Mouse (Mus musculus) neural tube, embryonic 12.5 days (tissue): ENCODE measurements around the gene Slc35e4. TPM values are rescaled to one million over a fixed set of nuclear protein-coding genes. Genes with fewer than 3 reads are reported as not detected.

ENCODE experiments used
- ATAC-seq: fragments of 200-750 bp; cut with Nextera tagmentation; 2 replicates; pipeline ENCODE4 v1.8.0; 2017; ENCODE audit warnings: low read depth, mild to moderate bottlenecking, moderate TSS enrichment, moderate library complexity; ENCODE audit not compliant: low FRiP score
- H3K27ac ChIP-seq: fragments of 300-500 bp; sonication (generic); 2 replicates; pipeline ENCODE4 v1.5.1; 2016
- H3K27me3 ChIP-seq: fragments of 300-500 bp; sonication (generic); replicated peaks from 2 replicates; pipeline ENCODE4 v1.6.1; 2016; ENCODE audit warnings: mild to moderate bottlenecking
- H3K36me3 ChIP-seq: fragments of 300-500 bp; sonication (generic); 2 replicates; pipeline ENCODE4 v1.6.1; 2016; ENCODE audit warnings: mild to moderate bottlenecking
- H3K4me1 ChIP-seq: fragments of 300-500 bp; sonication (generic); 2 replicates; pipeline ENCODE4 v1.6.1; 2016
- H3K4me2 ChIP-seq: fragments of 300-500 bp; sonication (generic); replicated peaks from 2 replicates; pipeline ENCODE4 v1.6.1; 2016; ENCODE audit warnings: mild to moderate bottlenecking
- H3K4me3 ChIP-seq: fragments of 300-500 bp; sonication (generic); 2 replicates; pipeline ENCODE4 v1.5.1; 2016
- H3K9ac ChIP-seq: fragments of 300-500 bp; sonication (generic); 2 replicates; pipeline ENCODE4 v1.6.1; 2016; ENCODE audit warnings: mild to moderate bottlenecking
- H3K9me3 ChIP-seq: fragments of 300-500 bp; sonication (generic); 2 replicates; pipeline ENCODE4 v1.6.1; 2016; ENCODE audit warnings: mild to moderate bottlenecking
- WGBS: fragments of 180-500 bp; shearing (Covaris S2); methylation state at CpG from one replicate; pipeline ENCODE4 v1.1.7; 2016; 5-methylcytosine and 5-hydroxymethylcytosine counted together
- polyA plus RNA-seq: library from polyadenylated mRNA; unstranded; fragments of >200 nt; fragmentation: Nextera tagmentation; extraction: Ambion mirVana; gene quantifications from 2 replicates; pipeline ENCODE4 v1.2.1, GENCODE M21; 2016

The Slc35e4 gene
- polyA plus RNA-seq, 1 experiment from 2014 or later: 9.1 TPM

DNA sequence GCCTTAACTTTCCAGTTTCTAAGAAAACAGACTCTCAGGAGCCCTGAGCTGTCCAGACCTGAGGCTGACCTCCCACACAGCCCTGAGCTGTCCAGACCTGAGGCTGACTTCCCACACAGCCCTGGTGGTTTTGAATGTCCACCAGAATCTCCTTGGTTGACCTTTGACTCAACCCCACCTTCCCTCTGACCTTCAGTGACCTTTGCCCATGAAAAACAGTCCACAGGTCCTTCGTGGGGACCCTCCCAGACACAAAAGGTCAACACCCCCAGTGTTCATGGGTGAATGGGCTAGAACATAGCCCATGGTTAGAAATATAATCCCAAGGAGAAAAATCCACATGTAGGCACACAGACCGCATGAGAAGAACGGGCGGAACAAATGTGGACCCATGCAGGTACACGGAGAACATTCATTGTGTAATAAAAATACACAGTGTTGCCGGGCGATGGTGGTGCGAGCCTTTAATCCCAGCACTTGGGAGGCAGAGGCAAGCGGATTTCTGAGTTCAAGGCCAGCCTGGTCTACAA, 19.4 kb upstream of the Slc35e4 start:
- WGBS: 88% methylated on average over 9 of the region's 9 CpGs
- no peaks in the 10 kb centered on the region for H3K36me3 ChIP-seq
- H3K27me3 ChIP-seq: no peaks in the 10 kb centered on the region
- H3K9me3 ChIP-seq: no peaks in the 10 kb centered on the region
- no peak for ATAC-seq
- no peak overlapping the region for H3K9ac ChIP-seq
- H3K27ac ChIP-seq: no peak overlapping the region
- H3K4me2 ChIP-seq: no peak overlapping the region
- H3K4me3 ChIP-seq: no peak overlapping the region
- peaks cover 13% of the 10 kb centered on the region for H3K4me1 ChIP-seq

DNA sequence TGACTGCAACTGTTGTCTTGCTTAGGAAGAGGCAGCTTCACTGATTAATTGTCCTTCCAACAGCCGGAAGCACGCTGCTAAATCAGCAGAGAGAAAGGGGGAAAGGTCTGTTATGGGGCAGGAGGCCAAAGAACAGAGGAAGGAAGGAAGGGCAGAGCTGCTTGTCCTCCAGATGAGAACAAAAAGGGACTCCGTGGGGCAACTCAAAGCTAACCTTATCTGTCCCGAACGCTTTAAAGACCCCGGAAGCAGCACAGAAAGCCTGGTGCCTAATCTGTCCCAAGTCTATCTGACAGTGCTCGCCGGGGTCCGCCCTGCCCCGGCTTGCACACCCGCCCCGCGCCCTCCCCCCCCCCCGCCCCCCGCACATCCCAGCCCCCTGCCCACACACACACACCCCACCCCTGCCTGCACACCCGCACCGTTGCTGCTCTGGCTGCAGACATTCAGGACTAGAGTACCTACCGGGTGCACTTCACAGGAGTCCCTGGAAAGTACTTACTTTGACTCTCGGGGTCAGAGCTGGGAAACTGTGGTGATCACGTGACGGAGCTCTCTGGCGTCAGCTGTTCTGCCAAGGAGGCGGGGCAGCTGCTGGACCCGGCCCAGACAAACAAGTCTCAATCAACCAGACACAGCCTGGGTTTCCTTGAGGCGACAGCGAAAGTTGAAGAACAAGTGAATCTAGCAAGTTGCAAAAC, 17.2 kb upstream of the Slc35e4 start, which contains the start of gene Tcn2:
TSS of gene Tcn2 (minus strand) at position 649 of the 701 bp plus-strand sequence.
- Histone ChIP-seq H3K4me3 (peak within 1 kb of the TSS; percentile 53), H3K9me3 (no peaks in the 10 kb centered on the region), H3K27ac (no peak within 1 kb of the TSS), H3K4me2 (peak within 1 kb of the TSS; percentile 88), H3K9ac (peak within 1 kb of the TSS; percentile 64), H3K4me1 (peaks cover 13% of the 10 kb centered on the region), H3K27me3 (no peaks in the 10 kb centered on the region), H3K36me3 (0 out of 2 replicates have a peak, but pooled peaks cover 6% of the 10 kb centered on the region)
- WGBS: under 1% methylated on average over 17 of the region's 26 CpGs
- ATAC-seq: peak; percentile 84

DNA sequence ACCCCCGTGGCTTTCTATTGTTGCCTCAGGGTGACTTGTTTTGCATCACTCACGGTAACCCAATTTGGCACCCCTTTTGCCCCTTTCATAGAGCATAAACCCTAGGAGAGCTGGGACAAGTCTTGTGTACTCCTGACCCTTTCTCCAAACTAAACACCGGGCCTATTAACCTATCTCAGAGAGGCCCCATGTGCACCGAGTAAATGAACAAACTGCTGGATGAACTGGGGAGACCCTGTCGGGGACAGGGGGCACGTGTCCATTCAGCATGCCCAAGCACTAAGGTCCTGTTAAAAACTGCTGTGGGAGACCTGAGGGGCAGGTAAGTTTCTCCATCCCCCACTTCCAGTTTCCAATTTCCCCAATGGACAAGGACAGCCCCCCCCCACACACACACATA, 16.5 kb upstream of the Slc35e4 start:
- peak; percentile 30; the same call in 1 of the 2 replicates for ATAC-seq
- H3K9me3 ChIP-seq: no peaks in the 10 kb centered on the region
- WGBS: 18% methylated on average over 6 of the region's 6 CpGs
- H3K4me3 ChIP-seq: peak overlapping the region; percentile 53
- H3K27ac ChIP-seq: no peak overlapping the region
- no peak overlapping the region for H3K9ac ChIP-seq
- H3K4me1 ChIP-seq: peaks cover 13% of the 10 kb centered on the region
- H3K4me2 ChIP-seq: peak overlapping the region; percentile 88
- no peaks in the 10 kb centered on the region for H3K27me3 ChIP-seq
- H3K36me3 ChIP-seq: 0 out of 2 replicates have a peak, but pooled peaks cover 8% of the 10 kb centered on the region

DNA sequence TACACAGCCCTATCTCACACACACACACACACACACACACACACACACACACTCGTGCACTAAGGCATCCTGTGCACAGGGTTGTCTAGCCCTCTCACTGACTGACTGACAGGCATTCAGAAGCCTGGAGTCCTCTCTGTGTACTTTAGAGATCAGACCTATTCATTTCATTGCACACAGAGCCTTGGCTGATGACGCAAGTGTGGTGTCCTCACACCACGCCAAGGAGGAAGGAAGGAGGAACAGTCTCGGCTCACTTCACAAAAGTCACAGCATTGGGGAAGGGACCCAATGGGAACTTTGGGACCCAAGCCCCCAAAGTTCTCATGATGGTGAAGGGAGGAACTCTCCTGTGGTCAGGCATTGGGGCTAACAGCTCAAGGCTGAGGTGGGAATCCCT, 15.6 kb upstream of the Slc35e4 start:
- no peak overlapping the region for H3K4me2 ChIP-seq
- H3K27ac ChIP-seq: no peak overlapping the region
- H3K27me3 ChIP-seq: no peaks in the 10 kb centered on the region
- WGBS: 75% methylated on average over 4 of the region's 4 CpGs
- H3K4me3 ChIP-seq: no peak overlapping the region
- H3K9ac ChIP-seq: no peak overlapping the region
- H3K4me1 ChIP-seq: peaks cover 13% of the 10 kb centered on the region
- no peaks in the 10 kb centered on the region for H3K9me3 ChIP-seq
- no peak for ATAC-seq
- peaks cover 9% of the 10 kb centered on the region; the same call in 1 of the 2 replicates for H3K36me3 ChIP-seq

DNA sequence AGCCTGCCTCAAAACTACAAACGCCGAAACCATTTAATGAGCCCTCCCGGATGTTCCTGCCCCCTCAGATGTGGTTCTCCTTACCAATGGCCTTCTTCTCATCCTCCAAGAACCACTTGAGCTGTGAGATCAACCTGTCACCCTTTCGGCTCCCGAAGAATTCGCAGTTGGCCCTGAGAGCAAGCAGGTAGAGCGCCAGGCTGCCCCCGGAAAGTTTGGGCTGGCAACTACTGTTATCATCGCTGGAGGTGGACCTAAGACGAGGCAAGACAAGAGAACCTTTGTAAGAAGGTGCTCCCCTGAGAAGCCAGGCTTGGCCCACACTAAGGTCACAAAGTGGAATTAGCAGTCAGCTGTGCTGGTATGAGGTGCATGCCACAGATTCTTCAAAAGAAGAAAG, 11.5 kb upstream of the Slc35e4 start:
- no peak overlapping the region for H3K9ac ChIP-seq
- peaks cover 27% of the 10 kb centered on the region for H3K36me3 ChIP-seq
- H3K4me2 ChIP-seq: no peak overlapping the region
- no peaks in the 10 kb centered on the region for H3K9me3 ChIP-seq
- WGBS: 96% methylated on average over 10 of the region's 10 CpGs
- no peak for ATAC-seq
- H3K27me3 ChIP-seq: no peaks in the 10 kb centered on the region
- no peak overlapping the region for H3K27ac ChIP-seq
- H3K4me1 ChIP-seq: 0 out of 2 replicates have a peak, but pooled peaks cover under 1% of the 10 kb centered on the region
- no peak overlapping the region for H3K4me3 ChIP-seq

DNA sequence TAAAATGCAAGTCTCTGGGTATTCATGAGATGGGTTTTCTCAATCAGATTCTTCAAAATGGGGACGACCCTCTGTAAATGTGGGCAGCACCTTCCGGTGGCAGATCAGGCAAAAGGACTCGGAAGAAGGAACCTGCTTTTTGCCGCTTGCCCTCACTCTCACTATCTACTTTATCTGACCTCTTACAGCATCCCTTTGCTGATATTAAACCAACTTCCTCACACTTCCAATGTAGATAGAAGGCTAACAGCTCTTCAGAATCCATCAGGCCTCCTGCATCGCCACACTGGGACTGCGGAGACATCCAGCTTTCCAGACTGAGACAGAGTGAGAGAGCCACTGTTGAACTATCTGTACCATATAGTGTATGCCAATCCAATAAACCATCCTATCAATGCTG, 8.3 kb upstream of the Slc35e4 start:
- Histone ChIP-seq H3K9me3 (no peaks in the 10 kb centered on the region), H3K4me1 (no peaks in the 10 kb centered on the region), H3K27ac (no peak overlapping the region), H3K36me3 (peaks cover 27% of the 10 kb centered on the region), H3K4me3 (no peak overlapping the region), H3K27me3 (no peaks in the 10 kb centered on the region), H3K9ac (no peak overlapping the region), H3K4me2 (no peak overlapping the region)
- 94% methylated on average over 6 of the region's 6 CpGs for WGBS
- ATAC-seq: no peak

DNA sequence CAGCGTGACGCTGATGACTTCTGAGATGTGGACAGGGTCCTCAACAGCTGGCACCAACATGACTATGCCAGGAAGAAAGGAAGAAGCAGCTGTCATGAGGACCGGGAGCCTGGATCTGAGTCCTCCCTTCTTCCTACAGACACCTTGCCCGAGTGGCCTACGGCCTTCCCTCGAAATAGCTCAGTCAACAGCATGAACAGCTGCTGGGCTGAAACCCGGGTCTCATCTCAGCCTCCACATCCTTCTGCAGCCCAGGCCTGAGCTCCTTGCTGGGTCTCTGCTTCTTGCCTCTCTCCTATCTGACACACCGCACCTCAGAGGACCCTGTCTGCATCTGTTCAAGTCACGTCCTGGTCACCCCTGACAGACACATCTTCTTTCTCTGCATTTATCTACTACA, 7.7 kb upstream of the Slc35e4 start:
- no peaks in the 10 kb centered on the region for H3K27me3 ChIP-seq
- H3K4me2 ChIP-seq: no peak overlapping the region
- H3K4me3 ChIP-seq: no peak overlapping the region
- no peak overlapping the region for H3K9ac ChIP-seq
- H3K27ac ChIP-seq: no peak overlapping the region
- peaks cover 25% of the 10 kb centered on the region for H3K36me3 ChIP-seq
- H3K4me1 ChIP-seq: no peaks in the 10 kb centered on the region
- no peaks in the 10 kb centered on the region for H3K9me3 ChIP-seq
- no peak for ATAC-seq
- 96% methylated on average over 9 of the region's 9 CpGs for WGBS

DNA sequence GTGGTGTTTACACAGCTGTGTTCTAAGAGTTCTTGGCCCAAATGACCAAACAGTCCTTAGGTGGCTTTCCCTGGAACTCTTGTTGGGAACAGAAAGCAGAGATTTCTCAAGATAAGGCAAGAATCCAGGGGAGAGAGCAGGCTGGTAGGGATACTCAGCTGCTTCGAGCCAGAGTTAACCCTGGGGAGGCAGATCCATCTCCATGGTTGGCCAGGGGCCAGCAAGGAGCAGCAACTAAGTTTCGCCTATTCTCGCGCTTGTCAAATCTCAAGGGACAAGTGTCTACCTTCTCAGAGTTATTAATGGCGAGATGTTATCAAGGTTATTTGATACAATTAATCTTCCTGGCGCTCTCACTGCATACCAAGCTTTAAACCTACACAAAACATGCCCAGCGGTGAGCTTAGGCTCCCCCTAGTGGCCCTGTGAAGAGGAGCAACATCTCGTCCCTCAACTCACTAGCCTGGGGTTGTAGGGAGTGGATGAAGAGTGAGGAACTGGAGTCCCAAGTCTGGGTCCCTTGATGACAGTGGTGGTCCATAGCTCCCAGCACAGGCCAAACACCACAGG, 6.9 kb upstream of the Slc35e4 start:
- Histone ChIP-seq H3K36me3 (peaks cover 20% of the 10 kb centered on the region), H3K4me3 (no peak overlapping the region), H3K27me3 (no peaks in the 10 kb centered on the region), H3K9me3 (no peaks in the 10 kb centered on the region), H3K9ac (no peak overlapping the region), H3K27ac (no peak overlapping the region), H3K4me1 (no peaks in the 10 kb centered on the region), H3K4me2 (no peak overlapping the region)
- ATAC-seq: no peak
- 33% methylated on average over 8 of the region's 8 CpGs for WGBS

DNA sequence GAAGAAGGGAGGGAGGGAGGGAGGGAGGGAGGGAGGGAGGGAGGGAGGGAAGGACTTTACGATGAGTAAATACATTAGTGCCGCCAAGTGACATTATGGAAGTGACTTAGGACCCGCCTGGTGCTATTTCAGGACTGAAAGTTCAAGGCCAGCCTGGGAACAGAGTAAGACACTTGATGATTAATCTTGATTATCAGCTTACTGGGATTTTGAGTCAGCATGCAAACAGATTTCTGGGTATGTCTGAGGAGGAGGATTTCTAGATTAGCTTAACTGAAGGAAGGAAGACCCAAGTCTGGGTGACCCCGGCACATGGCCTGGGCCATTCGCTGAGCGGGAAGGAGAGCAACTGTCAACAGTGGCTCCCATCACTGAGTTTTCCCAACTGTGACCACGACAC, 6.0 kb upstream of the Slc35e4 start:
- no peak for ATAC-seq
- WGBS: 83% methylated on average over 7 of the region's 7 CpGs

DNA sequence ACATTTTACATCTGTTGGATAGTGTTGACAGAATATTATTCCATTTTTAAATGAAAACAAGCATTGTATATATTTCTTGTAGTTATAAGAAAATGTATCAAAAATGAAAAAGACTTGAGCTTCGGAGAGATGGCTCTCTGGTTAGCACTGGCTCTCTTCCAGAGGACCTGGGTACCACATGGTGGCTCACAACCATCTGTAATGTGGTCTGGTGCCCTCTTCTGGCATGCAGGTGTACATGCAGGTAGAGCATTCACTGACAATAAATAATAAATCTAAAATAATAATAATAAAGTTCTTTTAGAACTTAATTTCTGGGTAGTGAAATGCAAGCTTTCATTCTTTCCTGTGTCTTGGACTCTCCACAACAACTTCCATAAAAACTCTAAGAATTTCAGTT, 4.3 kb upstream of the Slc35e4 start:
- no peak for ATAC-seq
- Histone ChIP-seq H3K27ac (no peak overlapping the region), H3K36me3 (peaks cover 12% of the 10 kb centered on the region), H3K4me2 (no peak overlapping the region), H3K4me1 (peaks cover 5% of the 10 kb centered on the region; the same call in 1 of the 2 replicates), H3K9me3 (no peaks in the 10 kb centered on the region), H3K4me3 (no peak overlapping the region), H3K9ac (no peak overlapping the region), H3K27me3 (no peaks in the 10 kb centered on the region)
- 69% methylated on average over 1 of the region's 1 CpGs for WGBS

More for the DNA sequence above, 6.0 kb upstream of the Slc35e4 start:
- Histone ChIP-seq H3K36me3 (peaks cover 20% of the 10 kb centered on the region), H3K4me2 (no peak overlapping the region), H3K27ac (no peak overlapping the region), H3K9me3 (no peaks in the 10 kb centered on the region), H3K27me3 (no peaks in the 10 kb centered on the region), H3K9ac (no peak overlapping the region), H3K4me3 (no peak overlapping the region), H3K4me1 (no peaks in the 10 kb centered on the region)

DNA sequence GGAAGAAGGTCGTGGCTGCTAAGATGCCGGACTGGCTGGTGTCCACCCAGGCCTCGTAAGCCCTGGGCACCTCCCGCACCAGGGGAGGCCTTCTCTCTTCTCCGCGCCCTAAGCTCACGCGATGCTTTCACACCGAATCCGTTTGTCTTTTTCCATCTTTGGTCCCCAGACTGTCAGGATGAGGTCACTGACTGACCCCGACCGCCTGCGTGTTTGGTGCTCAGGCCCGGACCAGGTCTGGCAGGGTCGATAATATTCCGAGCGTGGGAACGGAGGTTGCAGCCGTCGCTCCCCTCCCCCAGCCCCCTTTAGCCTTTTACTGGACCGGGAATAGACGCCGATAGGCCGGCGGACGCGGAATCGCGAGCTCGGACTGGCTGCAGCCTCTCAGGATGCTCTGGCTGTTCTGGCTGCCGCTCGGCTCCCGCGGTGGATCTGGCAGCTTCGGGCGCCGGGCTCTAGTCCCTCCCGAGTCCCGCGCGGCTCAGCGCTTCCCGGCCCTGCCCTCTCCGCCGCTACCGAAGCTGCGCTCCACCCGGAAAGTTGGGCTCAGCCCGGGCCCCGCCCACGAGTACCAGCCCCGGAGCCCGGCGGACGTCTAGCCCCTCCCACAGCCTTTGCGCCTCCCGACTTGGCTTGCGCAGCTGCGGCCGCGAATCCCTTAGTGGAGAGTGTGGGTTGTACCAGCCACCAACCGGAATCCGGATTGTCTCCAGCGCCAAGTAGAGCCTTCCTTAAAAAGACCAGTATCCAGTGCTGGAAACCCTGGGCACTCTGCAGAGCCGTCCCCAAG, 952 bp downstream of the Slc35e4 start:
- peak overlapping the region; percentile 37 for H3K27ac ChIP-seq
- no peaks in the 10 kb centered on the region for H3K9me3 ChIP-seq
- no peaks in the 10 kb centered on the region for H3K36me3 ChIP-seq
- H3K27me3 ChIP-seq: no peaks in the 10 kb centered on the region
- peak overlapping the region; percentile 62 for H3K9ac ChIP-seq
- peak overlapping the region; percentile 86 for H3K4me2 ChIP-seq
- H3K4me3 ChIP-seq: peak overlapping the region; percentile 56
- under 1% methylated on average over 65 of the region's 65 CpGs for WGBS
- peaks cover 38% of the 10 kb centered on the region for H3K4me1 ChIP-seq
- peak; percentile 87 for ATAC-seq

DNA sequence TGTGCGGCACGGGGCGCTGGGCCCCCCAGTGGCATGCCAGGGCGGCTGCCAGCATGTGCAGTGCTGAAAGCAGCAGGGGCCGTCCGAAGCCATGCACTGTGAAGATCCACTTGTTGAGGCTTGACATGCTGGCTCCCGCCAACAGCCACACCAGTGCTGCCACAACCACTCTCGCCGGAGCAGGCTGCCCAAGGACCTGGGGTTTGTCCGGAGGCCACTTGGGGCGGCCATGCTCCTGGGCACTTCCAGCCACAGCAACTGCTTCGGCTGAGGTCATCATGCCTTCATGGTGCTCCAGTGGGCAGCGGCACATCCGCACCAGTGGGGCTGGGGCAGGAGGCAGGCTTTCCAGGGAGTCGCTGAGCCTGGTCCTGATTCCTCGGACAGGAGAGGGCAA, 1.6 kb downstream of the Slc35e4 start:
- H3K9me3 ChIP-seq: no peaks in the 10 kb centered on the region
- no peaks in the 10 kb centered on the region for H3K36me3 ChIP-seq
- H3K4me3 ChIP-seq: peak overlapping the region; percentile 56
- peak overlapping the region; percentile 62 for H3K9ac ChIP-seq
- H3K27me3 ChIP-seq: no peaks in the 10 kb centered on the region
- no peak overlapping the region for H3K27ac ChIP-seq
- 3% methylated on average over 16 of the region's 16 CpGs for WGBS
- H3K4me1 ChIP-seq: peaks cover 38% of the 10 kb centered on the region
- peak; percentile 19 for ATAC-seq
- peak overlapping the region; percentile 86 for H3K4me2 ChIP-seq
